Mouse (Mus musculus): ENCODE measurements at regions not wholly inside any gene's neighbourhood (a gene's known extent, or its start where the extent isn't known, plus 50 kb on each side); places are given as distances from the start of the nearest gene placed in this dataset.
"Not testable (repeated sequence)": the region's sequence is repeated elsewhere in the genome, so short reads cannot be mapped to it uniquely, and the experiment has no call there.

- ATAC-seq (replicated peaks in 1 of 2; ENCODE audit: insufficient read depth in 1 of 2, low FRiP score in 2 of 2, low TSS enrichment in 1 of 2, low read depth in 1 of 2, poor library complexity in 2 of 2, severe bottlenecking in 2 of 2): no peak
These were observed 640.9 kb upstream of the Marcks start for GRCm38 (mm10) chr10:37779383-37780302.

GRCm38 (mm10) chr10:37760542-37761367, 622.0 kb upstream of the Marcks start:
- ATAC-seq (replicated peaks in 1 of 2; ENCODE audit: insufficient read depth in 1 of 2, low FRiP score in 2 of 2, low TSS enrichment in 1 of 2, low read depth in 1 of 2, poor library complexity in 2 of 2, severe bottlenecking in 2 of 2): no peak

GRCm38 (mm10) chr10:37741581-37741980, 602.9 kb upstream of the Marcks start:
- ATAC-seq (replicated peaks in 1 of 2; ENCODE audit: insufficient read depth in 1 of 2, low FRiP score in 2 of 2, low TSS enrichment in 1 of 2, low read depth in 1 of 2, poor library complexity in 2 of 2, severe bottlenecking in 2 of 2): no peak

GRCm38 (mm10) chr10:37739024-37739423, 600.3 kb upstream of the Marcks start:
- ATAC-seq (replicated peaks in 1 of 2; ENCODE audit: insufficient read depth in 1 of 2, low FRiP score in 2 of 2, low TSS enrichment in 1 of 2, low read depth in 1 of 2, poor library complexity in 2 of 2, severe bottlenecking in 2 of 2): no peak

GRCm38 (mm10) chr10:37725609-37726008, 586.9 kb upstream of the Marcks start:
- no peak for ATAC-seq (replicated peaks in 1 of 2; ENCODE audit: insufficient read depth in 1 of 2, low FRiP score in 2 of 2, low TSS enrichment in 1 of 2, low read depth in 1 of 2, poor library complexity in 2 of 2, severe bottlenecking in 2 of 2)

- not testable (repeated sequence) for ATAC-seq (replicated peaks in 1 of 2; ENCODE audit: insufficient read depth in 1 of 2, low FRiP score in 2 of 2, low TSS enrichment in 1 of 2, low read depth in 1 of 2, poor library complexity in 2 of 2, severe bottlenecking in 2 of 2)
These were observed 586.3 kb upstream of the Marcks start for GRCm38 (mm10) chr10:37724994-37725393.

- peak in 1 of 2 experiments; percentile 32; a peak in 1 of 4 replicates for ATAC-seq (replicated peaks in 1 of 2; ENCODE audit: insufficient read depth in 1 of 2, low FRiP score in 2 of 2, low TSS enrichment in 1 of 2, low read depth in 1 of 2, poor library complexity in 2 of 2, severe bottlenecking in 2 of 2)
These were observed 582.0 kb upstream of the Marcks start for GRCm38 (mm10) chr10:37720748-37721147.

- no peak for ATAC-seq (replicated peaks in 1 of 2; ENCODE audit: insufficient read depth in 1 of 2, low FRiP score in 2 of 2, low TSS enrichment in 1 of 2, low read depth in 1 of 2, poor library complexity in 2 of 2, severe bottlenecking in 2 of 2)
These were observed 578.2 kb upstream of the Marcks start for GRCm38 (mm10) chr10:37716946-37717345.

- no peak for ATAC-seq (replicated peaks in 1 of 2; ENCODE audit: insufficient read depth in 1 of 2, low FRiP score in 2 of 2, low TSS enrichment in 1 of 2, low read depth in 1 of 2, poor library complexity in 2 of 2, severe bottlenecking in 2 of 2)
These were observed 572.7 kb upstream of the Marcks start for GRCm38 (mm10) chr10:37711459-37711858.

- ATAC-seq (replicated peaks in 1 of 2; ENCODE audit: insufficient read depth in 1 of 2, low FRiP score in 2 of 2, low TSS enrichment in 1 of 2, low read depth in 1 of 2, poor library complexity in 2 of 2, severe bottlenecking in 2 of 2): no peak
These were observed 555.4 kb upstream of the Marcks start for GRCm38 (mm10) chr10:37694041-37694690.

GRCm38 (mm10) chr10:37692851-37693250, 554.1 kb upstream of the Marcks start:
- no peak for ATAC-seq (replicated peaks in 1 of 2; ENCODE audit: insufficient read depth in 1 of 2, low FRiP score in 2 of 2, low TSS enrichment in 1 of 2, low read depth in 1 of 2, poor library complexity in 2 of 2, severe bottlenecking in 2 of 2)

- no peak for ATAC-seq (replicated peaks in 1 of 2; ENCODE audit: insufficient read depth in 1 of 2, low FRiP score in 2 of 2, low TSS enrichment in 1 of 2, low read depth in 1 of 2, poor library complexity in 2 of 2, severe bottlenecking in 2 of 2)
These were observed 553.2 kb upstream of the Marcks start for GRCm38 (mm10) chr10:37691939-37692338.

GRCm38 (mm10) chr10:37683101-37683500, 544.4 kb upstream of the Marcks start:
- no peak for ATAC-seq (replicated peaks in 1 of 2; ENCODE audit: insufficient read depth in 1 of 2, low FRiP score in 2 of 2, low TSS enrichment in 1 of 2, low read depth in 1 of 2, poor library complexity in 2 of 2, severe bottlenecking in 2 of 2)

- no peak for ATAC-seq (replicated peaks in 1 of 2; ENCODE audit: insufficient read depth in 1 of 2, low FRiP score in 2 of 2, low TSS enrichment in 1 of 2, low read depth in 1 of 2, poor library complexity in 2 of 2, severe bottlenecking in 2 of 2)
These were observed 541.9 kb upstream of the Marcks start for GRCm38 (mm10) chr10:37680601-37681000.

GRCm38 (mm10) chr10:37677826-37678225, 539.1 kb upstream of the Marcks start:
- no peak for ATAC-seq (replicated peaks in 1 of 2; ENCODE audit: insufficient read depth in 1 of 2, low FRiP score in 2 of 2, low TSS enrichment in 1 of 2, low read depth in 1 of 2, poor library complexity in 2 of 2, severe bottlenecking in 2 of 2)

- no peak for ATAC-seq (replicated peaks in 1 of 2; ENCODE audit: insufficient read depth in 1 of 2, low FRiP score in 2 of 2, low TSS enrichment in 1 of 2, low read depth in 1 of 2, poor library complexity in 2 of 2, severe bottlenecking in 2 of 2)
These were observed 530.1 kb upstream of the Marcks start for GRCm38 (mm10) chr10:37668827-37669226.

- no peak for ATAC-seq (replicated peaks in 1 of 2; ENCODE audit: insufficient read depth in 1 of 2, low FRiP score in 2 of 2, low TSS enrichment in 1 of 2, low read depth in 1 of 2, poor library complexity in 2 of 2, severe bottlenecking in 2 of 2)
These were observed 528.5 kb upstream of the Marcks start for GRCm38 (mm10) chr10:37667031-37667745.
